Mouse (Mus musculus): Measurements from ENCODE around the gene Map7d1. TPM values are rescaled to one million over a fixed set of nuclear protein-coding genes. Genes with fewer than 3 reads are reported as not detected.

Gene Map7d1
- polyA plus RNA-seq (2021): 94.1 TPM

- peak; percentile 55 for DNase-seq (ENCODE audit: low read depth, low spot score)
- ATAC-seq: peak; percentile 55
- ChIA-PET CTCF (no interaction called here), POLR2A (interaction anchor here (0.6 to 2.6 kb wide), 4 partner anchors 10 to 601 kb away, joined by 4 to 13 read pairs (median 6); no protein-coding TSS in a partner anchor)
- in situ Hi-C loops (cut with MboI; ENCODE audit: low pct_unique_long_range_greater_than_20kb): no loop called here
- TF ChIP-seq CTCF (IDR thresholded peaks at IDR 0.05): no peak
- H3K27me3 ChIP-seq: no peaks in the 10 kb centered on the region
These were observed at the start of gene Map7d1 for GRCm38 (mm10) chr4:126256131-126256791. Gene Map7d1, minus strand, starts transcription at chr4:126256343.

GRCm38 (mm10) chr4:126305428-126305827 is 49.3 kb upstream of the Map7d1 start:
- H3K27me3 ChIP-seq: no peaks in the 10 kb centered on the region
- CTCF ChIA-PET: interaction anchor here (1.4 kb wide), 1 partner anchor 28 kb away, joined by 5 read pairs; no protein-coding TSS in a partner anchor
- ATAC-seq: no peak
- in situ Hi-C loops (cut with MboI; ENCODE audit: low pct_unique_long_range_greater_than_20kb): loop anchor here (5.0 kb wide), 2 partner anchors 33 to 78 kb away; no protein-coding TSS in a partner anchor
- DNase-seq (ENCODE audit: low read depth, low spot score): no peak
- POLR2A ChIA-PET: no interaction called here
- no peak for TF ChIP-seq CTCF (IDR thresholded peaks at IDR 0.05)

DNA sequence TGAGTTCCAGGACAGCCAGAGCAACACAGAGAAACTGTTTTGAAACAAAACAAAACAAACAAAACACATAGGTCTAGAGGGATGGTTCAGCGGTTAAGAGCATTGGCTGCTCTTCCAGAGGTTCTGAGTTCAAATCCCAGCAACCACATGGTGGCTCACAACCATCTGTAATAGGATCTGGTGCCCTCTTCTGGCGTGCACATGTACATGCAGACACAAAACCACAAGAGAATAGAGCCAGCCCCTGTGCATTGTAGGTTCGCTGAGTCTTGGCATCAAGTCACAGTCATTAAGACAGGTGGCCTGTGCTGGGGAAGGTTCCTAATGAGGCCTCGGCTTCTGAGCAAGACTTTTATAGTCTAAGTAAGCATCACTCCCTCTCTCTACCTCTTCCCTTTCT is 47.7 kb upstream of the Map7d1 start:
- POLR2A ChIA-PET: no interaction called here
- in situ Hi-C loops (cut with MboI; ENCODE audit: low pct_unique_long_range_greater_than_20kb): no loop called here
- DNase-seq (ENCODE audit: low read depth, low spot score) (no peak), ATAC-seq (no peak)
- H3K27me3 ChIP-seq: no peaks in the 10 kb centered on the region
- TF ChIP-seq CTCF (IDR thresholded peaks at IDR 0.05): no peak
- CTCF ChIA-PET: no interaction called here

DNA sequence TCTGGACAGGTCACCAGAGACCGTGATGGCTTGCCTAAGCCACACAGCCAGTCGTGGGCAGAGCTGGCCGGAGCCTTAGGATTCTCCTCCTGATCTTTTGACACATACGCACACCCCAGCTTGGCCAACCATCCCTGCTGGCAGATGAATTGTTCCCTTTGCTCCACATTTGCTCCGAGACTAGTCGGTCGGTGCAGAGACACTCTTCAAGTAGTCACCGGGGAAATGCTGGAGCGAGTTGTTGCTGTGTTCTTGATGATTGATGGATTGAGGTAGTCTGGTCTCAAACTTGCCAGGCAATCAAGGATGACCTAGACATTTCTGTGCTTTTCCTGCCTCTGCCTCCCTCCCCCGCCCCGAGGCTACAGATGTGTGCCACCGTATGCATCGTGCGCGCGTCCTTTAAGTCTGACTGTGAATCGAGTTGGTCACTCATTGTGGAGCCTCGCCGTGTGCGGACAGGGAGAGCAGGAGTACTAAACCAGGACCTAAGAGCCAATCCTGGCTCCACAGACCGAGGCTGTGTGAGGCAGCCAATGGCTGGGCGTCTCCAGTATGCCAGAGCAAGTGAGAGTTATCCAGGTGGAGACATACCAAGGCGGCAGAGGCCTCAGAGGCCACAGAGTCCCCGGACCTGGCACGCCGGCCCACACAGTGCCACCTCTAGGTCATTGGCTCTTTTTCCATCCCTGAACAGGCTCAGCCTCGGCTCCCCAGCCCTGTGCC is 45.6 kb upstream of the Map7d1 start:
- POLR2A ChIA-PET: no interaction called here
- H3K27me3 ChIP-seq: no peaks in the 10 kb centered on the region
- CTCF ChIA-PET: no interaction called here
- in situ Hi-C loops (cut with MboI; ENCODE audit: low pct_unique_long_range_greater_than_20kb): no loop called here
- ATAC-seq (no peak), DNase-seq (ENCODE audit: low read depth, low spot score) (no peak)
- no peak for TF ChIP-seq CTCF (IDR thresholded peaks at IDR 0.05)

DNA sequence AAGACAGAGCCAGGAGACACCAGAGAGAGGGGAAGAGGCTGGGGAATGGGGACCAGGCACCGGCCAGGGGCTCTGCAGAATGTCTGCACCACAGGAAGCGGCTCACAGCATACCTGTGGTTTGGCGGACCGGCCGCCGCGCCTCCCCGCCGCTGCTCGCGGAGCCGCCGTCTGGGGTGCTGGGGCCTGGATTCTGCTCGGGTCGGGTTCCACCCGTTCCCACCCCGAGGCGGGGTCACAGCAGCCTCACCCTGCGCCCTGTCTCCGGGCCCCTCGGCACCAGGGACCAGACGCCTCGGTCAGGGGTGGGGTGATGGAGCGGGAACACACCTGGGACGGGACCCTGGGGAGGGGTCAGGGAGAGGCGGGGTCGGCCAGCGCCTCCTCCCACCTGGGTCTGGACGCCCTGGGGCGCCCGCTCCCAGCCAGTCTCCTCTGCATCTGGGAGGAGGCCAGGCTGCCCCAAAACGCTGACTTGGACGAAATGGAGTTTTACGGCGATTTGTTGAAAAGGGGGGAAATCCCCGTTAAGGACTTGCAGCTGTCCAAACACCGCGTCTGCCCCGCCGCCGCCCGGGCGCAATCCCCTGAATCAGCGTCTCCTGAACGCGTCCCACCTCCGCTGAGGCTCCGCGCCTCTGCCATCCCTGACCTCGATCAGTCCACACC is 44.9 kb upstream of the Map7d1 start:
- DNase-seq (ENCODE audit: low read depth, low spot score) (no peak), ATAC-seq (no peak)
- ChIA-PET CTCF (no interaction called here), POLR2A (no interaction called here)
- in situ Hi-C loops (cut with MboI; ENCODE audit: low pct_unique_long_range_greater_than_20kb): no loop called here
- no peaks in the 10 kb centered on the region for H3K27me3 ChIP-seq
- no peak for TF ChIP-seq CTCF (IDR thresholded peaks at IDR 0.05)

DNA sequence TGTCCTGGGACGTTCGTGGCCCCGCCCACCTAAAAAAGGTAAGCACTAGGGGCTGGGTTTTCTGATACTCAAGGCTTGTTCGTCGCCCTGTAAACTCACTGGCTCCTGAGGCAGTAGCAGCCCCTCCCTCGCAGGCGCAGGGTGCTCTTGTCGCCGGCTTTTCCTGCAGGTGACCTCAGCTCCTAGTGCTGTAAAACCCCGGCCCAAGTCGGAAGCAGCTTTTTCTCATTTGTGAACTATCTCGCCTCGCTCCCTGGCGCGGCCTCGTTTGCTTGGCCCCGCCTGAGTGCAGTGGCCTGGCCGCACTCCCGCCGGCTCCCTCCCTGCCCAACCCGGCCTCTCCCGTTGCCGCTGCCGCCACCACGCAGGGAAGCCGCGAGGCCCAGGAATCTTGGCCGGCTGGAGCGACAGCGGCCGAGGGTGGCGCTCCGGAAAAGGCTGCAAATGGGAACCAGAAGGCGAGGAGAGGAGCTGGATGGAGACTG is 40.5 kb upstream of the Map7d1 start:
- DNase-seq (ENCODE audit: low read depth, low spot score) (no peak), ATAC-seq (no peak)
- POLR2A ChIA-PET: no interaction called here
- no peak for TF ChIP-seq CTCF (IDR thresholded peaks at IDR 0.05)
- CTCF ChIA-PET: no interaction called here
- H3K27me3 ChIP-seq: no peaks in the 10 kb centered on the region
- in situ Hi-C loops (cut with MboI; ENCODE audit: low pct_unique_long_range_greater_than_20kb): no loop called here

DNA sequence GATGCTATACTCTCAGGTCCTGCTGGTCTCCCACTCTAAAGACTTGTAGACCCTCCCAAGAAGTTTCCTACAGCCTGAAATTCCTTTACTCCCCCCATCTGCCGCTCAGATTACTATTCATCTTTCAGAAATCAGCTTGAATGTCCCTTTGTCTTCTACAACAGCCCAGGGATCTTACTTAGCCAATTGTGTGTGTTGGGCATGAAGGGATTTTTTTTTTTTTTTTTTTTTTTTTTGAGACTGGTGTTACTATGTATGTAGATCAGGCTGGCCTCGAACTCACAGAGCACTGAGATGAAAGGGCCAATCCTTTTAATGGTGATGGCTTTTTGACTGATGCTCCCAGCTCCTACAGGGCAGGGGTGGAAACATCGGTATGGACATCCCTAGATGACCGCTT is 39.8 kb upstream of the Map7d1 start:
- ChIA-PET CTCF (no interaction called here), POLR2A (no interaction called here)
- DNase-seq (ENCODE audit: low read depth, low spot score) (no peak), ATAC-seq (no peak)
- TF ChIP-seq CTCF (IDR thresholded peaks at IDR 0.05): no peak
- in situ Hi-C loops (cut with MboI; ENCODE audit: low pct_unique_long_range_greater_than_20kb): no loop called here
- no peaks in the 10 kb centered on the region for H3K27me3 ChIP-seq

DNA sequence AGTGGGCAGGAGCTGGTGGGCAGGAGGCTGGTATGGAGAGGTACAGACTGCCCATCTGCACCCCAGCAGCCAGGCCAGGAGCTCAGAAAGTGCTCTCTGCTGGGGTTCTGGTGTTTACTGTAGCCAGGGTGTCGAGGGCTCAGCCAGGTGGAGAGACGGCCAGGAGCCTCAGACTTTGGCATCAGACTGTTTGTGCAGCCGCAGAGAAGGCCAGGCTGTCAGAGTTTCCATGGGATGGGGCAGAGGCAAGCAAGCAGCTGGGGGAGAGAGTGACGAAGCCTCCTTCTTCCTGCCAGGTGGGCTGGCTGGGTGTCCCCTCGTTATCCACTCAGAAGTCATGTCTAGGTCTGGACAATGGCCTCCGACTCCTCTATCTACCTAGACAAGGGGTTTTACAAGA is 39.0 kb upstream of the Map7d1 start:
- no peak for TF ChIP-seq CTCF (IDR thresholded peaks at IDR 0.05)
- in situ Hi-C loops (cut with MboI; ENCODE audit: low pct_unique_long_range_greater_than_20kb): no loop called here
- H3K27me3 ChIP-seq: no peaks in the 10 kb centered on the region
- CTCF ChIA-PET: no interaction called here
- no peak for ATAC-seq
- POLR2A ChIA-PET: interaction anchor here (0.8 kb wide), 1 partner anchor 128 kb away, joined by 6 read pairs; no protein-coding TSS in a partner anchor
- DNase-seq (ENCODE audit: low read depth, low spot score): no peak

- in situ Hi-C loops (cut with MboI; ENCODE audit: low pct_unique_long_range_greater_than_20kb): no loop called here
- peak; percentile 60 for ATAC-seq
These were observed 35.1 kb upstream of the Map7d1 start for GRCm38 (mm10) chr4:126291196-126291595.

GRCm38 (mm10) chr4:126290314-126290713 is 34.2 kb upstream of the Map7d1 start:
- DNase-seq (ENCODE audit: low read depth, low spot score) (no peak), ATAC-seq (no peak)
- POLR2A ChIA-PET: no interaction called here
- in situ Hi-C loops (cut with MboI; ENCODE audit: low pct_unique_long_range_greater_than_20kb): no loop called here
- TF ChIP-seq CTCF (IDR thresholded peaks at IDR 0.05): no peak
- CTCF ChIA-PET: interaction anchor here (1.0 kb wide), 1 partner anchor 23 kb away, joined by 3 read pairs; no protein-coding TSS in a partner anchor
- no peaks in the 10 kb centered on the region for H3K27me3 ChIP-seq

More at GRCm38 (mm10) chr4:126291196-126291595, 35.1 kb upstream of the Map7d1 start:
- no peaks in the 10 kb centered on the region for H3K27me3 ChIP-seq
- no peak for DNase-seq (ENCODE audit: low read depth, low spot score)
- ChIA-PET CTCF (interaction anchor here (0.7 to 1.3 kb wide), 4 partner anchors 12 to 23 kb away, joined by 3 to 4 read pairs (median 4); no protein-coding TSS in a partner anchor), POLR2A (no interaction called here)
- TF ChIP-seq CTCF (IDR thresholded peaks at IDR 0.05): no peak
